Mouse (Mus musculus) hindbrain, embryonic 15.5 days (tissue): ENCODE data around the gene Pou4f2. TPM values are rescaled to one million over a fixed set of nuclear protein-coding genes. Genes with fewer than 3 reads are reported as not detected.

Experiments
- polyA plus RNA-seq: library from polyadenylated mRNA; unstranded; fragments of >200 nt; fragmentation: Nextera tagmentation; extraction: Ambion mirVana; gene quantifications from 2 replicates; pipeline ENCODE4 v1.2.1, GENCODE M21; 2015

Pou4f2 gene
- polyA plus RNA-seq, 1 experiment from 2014 or later = 4.8 TPM

Other genes with a start within 250 kb of the Pou4f2 start
- gene Ttc29, start 223.3 kb downstream of the Pou4f2 start, polyA plus RNA-seq = 0.31 and 1.2 TPM in 2 replicates
- 188 and 199 TPM in 2 replicates for gene Rbmxl1, start 72.3 kb upstream of the Pou4f2 start, polyA plus RNA-seq
- gene Slc10a7, start 72.7 kb upstream of the Pou4f2 start, polyA plus RNA-seq = 11.3 and 11.9 TPM in 2 replicates